ENCODE assay signal across 20 mouse cellular contexts in genomic region chr11:19306687-19307086, GRCm38 (mm10).
DNase-seq lines count a peak whose midpoint lies in the region; ATAC-seq lines count a peak whose summit lies in the region.
"Had no signal": no experiment of that assay in that cellular context is flagged by ENCODE, and none has a peak within 500 bp of the region (broad histone marks: within the 10 kb centered on the region; RNA-seq: fewer than 3 reads in every experiment).

No protein-coding gene starts in this region.

- intact Hi-C loops in heart, postnatal 25 days (cut with DNase I) = no loop called here

- H3K36me3 ChIP-seq in heart, embryonic 13.5 days = no peaks in the 10 kb centered on the region
- no peaks in the 10 kb centered on the region for H3K36me3 ChIP-seq in kidney, embryonic 15.5 days
- H3K36me3 ChIP-seq: embryonic facial prominence, embryonic 12.5 days; forebrain, embryonic 10.5 days; forebrain, embryonic 12.5 days had no signal

- H3K9ac ChIP-seq in heart, embryonic 13.5 days = no peak overlapping the region
- H3K9ac ChIP-seq in kidney, embryonic 15.5 days = no peak overlapping the region
- H3K9ac ChIP-seq: embryonic facial prominence, embryonic 12.5 days; forebrain, embryonic 12.5 days had no signal

- peaks cover 25% of the 10 kb centered on the region for H3K4me1 ChIP-seq in heart, embryonic 13.5 days
- H3K4me1 ChIP-seq in kidney, embryonic 15.5 days = no peaks in the 10 kb centered on the region
- H3K4me1 ChIP-seq: forebrain, embryonic 10.5 days; forebrain, embryonic 12.5 days had no signal

- 78% methylated on average over 5 of the region's 5 CpGs for WGBS in heart, embryonic 13.5 days
- WGBS in kidney, embryonic 15.5 days = 63% methylated on average over 5 of the region's 5 CpGs

- H3K9me3 ChIP-seq in heart, embryonic 13.5 days = no peaks in the 10 kb centered on the region
- H3K9me3 ChIP-seq in kidney, embryonic 15.5 days (replicated peaks) = no peaks in the 10 kb centered on the region
- H3K9me3 ChIP-seq: embryonic facial prominence, embryonic 12.5 days; forebrain, embryonic 10.5 days; forebrain, embryonic 12.5 days had no signal

- H3K4me2 ChIP-seq in heart, embryonic 13.5 days = no peak overlapping the region
- H3K4me2 ChIP-seq in kidney, embryonic 15.5 days = no peak overlapping the region
- H3K4me2 ChIP-seq: embryonic facial prominence, embryonic 12.5 days; forebrain, embryonic 12.5 days had no signal

- H3K4me3 ChIP-seq in heart, embryonic 13.5 days = no peak overlapping the region
- H3K4me3 ChIP-seq in kidney, embryonic 15.5 days (replicated peaks) = no peak overlapping the region
- H3K4me3 ChIP-seq: embryonic facial prominence, embryonic 12.5 days; erythroblast, embryonic 14.5 days; forebrain, embryonic 10.5 days; forebrain, embryonic 12.5 days had no signal

- ATAC-seq in heart, embryonic 13.5 days (ENCODE audit: extremely low read depth, insufficient number of reproducible peaks, low FRiP score, low TSS enrichment) = no peak
- ATAC-seq in kidney, embryonic 15.5 days (replicated peaks; ENCODE audit: low FRiP score) = peak; percentile 60; the same call in 1 of the 2 replicates
- ATAC-seq: forebrain, embryonic 14.5 days; forebrain, embryonic 16.5 days had no signal

- DNase-seq in heart, postnatal 25 days (ENCODE audit: low spot score) = no peak
- DNase-seq in kidney, adult 9 months = no peak
- DNase-seq: adrenal gland, adult 2 months; adrenal gland, postnatal 10 days; adrenal gland, postnatal 25 days; cerebellum, adult 11 months; cerebellum, adult 18-20 months; cerebellum, adult 8-10 months; cerebellum, adult 9-11 months; cerebellum, postnatal 14 days; cerebellum, postnatal 36 days; embryo, embryonic 11 days had no signal

- no peaks in the 10 kb centered on the region for H3K27me3 ChIP-seq in heart, embryonic 13.5 days (replicated peaks)
- no peaks in the 10 kb centered on the region for H3K27me3 ChIP-seq in kidney, embryonic 15.5 days
- H3K27me3 ChIP-seq: embryonic facial prominence, embryonic 12.5 days; forebrain, embryonic 12.5 days had no signal

- peak overlapping the region; percentile 37 for H3K27ac ChIP-seq in heart, embryonic 13.5 days (replicated peaks)
- H3K27ac ChIP-seq in kidney, embryonic 15.5 days = no peak overlapping the region
- H3K27ac ChIP-seq: embryonic facial prominence, embryonic 12.5 days; forebrain, embryonic 10.5 days; forebrain, embryonic 12.5 days had no signal
